Mouse (Mus musculus): ENCODE measurements around the gene Cbs.

- TF ChIP-seq CTCF (IDR thresholded peaks at IDR 0.05; ENCODE audit: extremely low read depth, insufficient read depth, low read length): no peak
- no peak for TF ChIP-seq POLR2A (IDR thresholded peaks at IDR 0.05; ENCODE audit: extremely low read depth, insufficient read depth, low read length)
Measured at GRCm38 (mm10) chr17:31623101-31623500, 13.9 kb downstream of the Cbs start.
